Mouse (Mus musculus) spleen, adult 12 weeks (tissue): ENCODE data around the gene Zfp950.
"Not testable (repeated sequence)": the region's sequence is repeated elsewhere in the genome, so short reads cannot be mapped to it uniquely, and the experiment has no call there.

Experiments used
- DNase-seq: peaks from one replicate; pipeline ENCODE4 v3.0.0; 2022; ENCODE audit warnings: low spot score

Gene Zfp950

GRCm38 (mm10) chr19:61140342-61141206, at the start of gene Zfp950:
Gene Zfp950 (minus strand): TSS chr19:61140840.
- DNase-seq, result peak; percentile 68

GRCm38 (mm10) chr19:61183590-61183989, 43.0 kb upstream of the Zfp950 start, which contains the start of gene Gm6020:
Gene Gm6020 (plus strand): TSS chr19:61183890.
- DNase-seq, result not testable (repeated sequence)

DNA sequence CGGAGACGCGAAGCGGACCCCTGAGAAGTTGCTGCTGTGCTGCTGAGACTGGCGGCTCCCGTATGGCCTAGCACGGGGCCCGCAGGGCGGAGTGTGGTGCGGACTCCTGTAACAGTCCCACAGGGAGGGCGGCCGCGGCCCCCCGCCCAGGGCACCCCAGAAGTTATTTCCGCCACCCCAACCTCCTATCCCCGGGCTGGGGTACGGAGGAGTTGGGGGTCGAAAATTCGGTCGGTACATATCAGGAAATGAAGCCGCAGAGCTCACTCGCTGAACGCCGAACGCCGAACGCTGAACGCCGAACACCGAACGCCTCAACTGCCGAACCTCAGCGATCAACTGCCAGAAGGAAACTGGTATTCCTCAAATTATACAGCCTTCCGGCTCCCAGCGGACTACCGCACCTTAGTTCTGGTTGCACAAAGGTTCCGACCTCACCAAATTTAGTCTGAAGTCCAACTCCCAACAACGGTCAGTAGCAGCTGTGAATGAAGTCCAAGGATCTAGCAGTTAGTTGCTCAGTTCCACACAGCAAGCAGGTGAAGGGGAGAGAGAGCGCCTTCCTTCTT, 35.2 kb upstream of the Zfp950 start, which contains the start of gene Gm7102:
Gene Gm7102 (minus strand): TSS at position 554 of the 569 bp plus-strand sequence.
- no peak for DNase-seq

DNA sequence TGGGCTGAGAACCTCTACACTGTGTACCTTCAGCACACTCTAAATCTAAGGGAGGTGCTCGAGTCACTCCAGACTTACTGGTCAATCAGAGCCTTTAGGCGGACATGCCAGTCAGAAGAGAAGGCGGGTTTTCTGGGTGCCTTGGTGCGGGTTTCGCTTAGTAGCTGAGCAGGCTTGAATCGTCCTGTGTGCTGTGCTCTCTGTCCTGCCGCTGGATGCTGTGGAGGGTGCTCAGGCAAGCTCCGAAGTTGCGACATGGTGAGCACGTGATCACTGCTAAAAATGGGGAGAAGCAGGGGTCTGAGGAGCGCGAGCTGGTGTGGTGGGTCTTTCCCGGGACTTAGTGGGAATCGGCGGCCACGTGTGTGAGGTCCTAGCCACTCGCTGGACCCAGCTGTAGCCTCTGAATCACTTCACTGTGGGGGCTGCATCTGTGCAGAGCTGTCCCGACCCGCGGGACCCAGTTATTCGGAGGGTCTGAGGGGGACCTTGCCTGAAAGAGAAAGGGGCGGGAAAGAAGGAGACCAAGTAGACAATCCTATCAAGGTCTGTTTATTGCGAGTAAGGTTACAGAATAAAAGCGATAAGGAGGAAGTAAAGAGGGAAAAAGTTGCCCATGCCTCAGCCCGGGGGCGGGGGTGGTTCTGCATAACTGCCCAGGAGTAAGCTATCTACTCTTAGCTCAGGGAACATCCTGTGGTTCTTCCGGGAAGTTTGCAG, 11.2 kb upstream of the Zfp950 start:
- DNase-seq, result peak; percentile 9

DNA sequence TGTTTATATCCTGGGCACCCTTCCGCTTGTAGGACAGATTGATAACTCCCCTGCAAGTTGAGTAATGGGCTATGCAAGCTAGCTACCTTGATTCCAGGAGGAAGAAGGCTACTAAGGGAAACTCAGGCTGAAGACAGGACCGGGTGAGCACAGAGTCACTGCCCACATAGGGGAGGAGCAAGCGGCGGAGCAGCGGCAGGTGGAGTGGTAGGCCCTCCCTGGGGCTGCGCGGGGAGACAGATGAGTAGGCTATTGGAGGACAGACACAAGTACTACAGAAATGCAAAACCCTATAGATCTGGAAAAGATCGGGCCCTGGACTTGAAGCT, 10.7 kb upstream of the Zfp950 start:
- peak; percentile 30 for DNase-seq

DNA sequence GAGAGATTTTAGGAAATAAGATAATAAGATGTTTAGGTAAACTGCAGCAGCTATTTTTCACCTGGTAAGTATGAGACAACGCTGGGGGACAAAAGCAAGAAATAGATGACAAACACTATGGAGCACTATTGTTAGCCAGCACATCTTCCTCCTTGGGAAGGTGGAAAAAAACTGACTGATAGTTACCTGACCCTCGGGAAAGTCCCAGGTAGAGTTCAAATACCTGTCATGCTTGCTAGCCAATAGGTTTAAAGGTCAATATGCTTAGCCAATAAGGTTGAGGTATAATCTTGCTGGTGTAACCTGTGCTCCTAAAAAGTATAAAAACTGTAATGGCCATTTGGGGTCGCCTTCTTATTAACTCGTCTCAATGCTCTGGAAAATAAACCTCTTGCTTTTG, 659 bp upstream of the Zfp950 start:
- DNase-seq, result no peak

DNA sequence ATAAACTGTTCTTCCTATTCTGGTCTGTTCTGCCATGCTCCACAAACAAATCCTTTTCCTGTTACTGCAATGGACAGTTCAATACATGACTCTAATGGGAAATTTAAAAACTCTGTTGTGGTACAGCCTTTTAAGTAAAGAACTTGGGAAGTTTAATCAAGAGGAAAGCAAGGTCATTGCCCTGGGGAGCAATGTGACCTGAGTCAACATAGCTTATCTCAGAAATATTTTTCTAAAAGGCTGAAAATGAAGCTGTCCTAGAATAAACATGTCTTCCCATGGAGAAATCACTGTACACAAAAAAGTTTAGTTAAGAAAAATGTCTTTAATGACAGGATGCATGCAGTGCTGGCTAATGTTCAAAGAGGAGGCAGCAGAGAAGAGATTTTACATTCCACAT, 2.0 kb downstream of the Zfp950 start:
- no peak for DNase-seq

DNA sequence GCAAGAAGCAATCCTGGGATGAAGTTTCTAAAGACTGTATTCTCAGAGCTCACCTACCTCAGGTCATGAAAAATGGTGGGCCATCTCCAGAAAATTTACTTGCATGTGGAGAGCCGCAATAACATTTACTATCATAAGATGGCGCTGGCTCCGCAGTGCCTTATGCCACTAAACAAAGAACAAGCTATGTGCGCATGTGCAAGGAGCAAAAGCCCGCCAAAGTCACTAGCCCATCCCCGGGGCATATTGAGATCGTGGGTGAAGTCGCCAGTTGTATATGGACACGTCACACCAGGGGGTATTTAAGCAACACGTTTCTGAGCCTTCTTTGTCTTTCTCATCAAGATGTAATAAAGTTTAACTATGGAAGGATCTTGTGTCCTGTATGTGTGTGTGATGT, 9.5 kb downstream of the Zfp950 start:
- no peak for DNase-seq

DNA sequence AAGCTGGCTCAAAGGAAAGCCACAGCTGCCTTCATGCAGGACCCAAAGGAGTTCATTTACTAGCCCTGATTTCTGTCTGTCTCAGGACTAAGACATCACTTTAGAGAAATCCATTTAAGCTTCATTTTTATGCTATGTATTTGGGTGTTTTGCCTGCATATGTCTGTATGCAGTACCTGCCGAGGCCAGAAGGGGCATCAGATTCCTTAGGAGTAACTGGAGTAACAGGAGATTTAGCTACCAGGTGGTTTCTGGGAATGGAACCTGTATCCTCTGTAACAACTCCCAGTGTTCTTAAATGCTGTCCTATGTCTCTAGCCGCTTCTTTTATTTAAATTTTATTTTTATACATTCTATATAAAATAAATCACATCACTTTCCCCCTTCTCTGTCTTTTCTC, 30.5 kb downstream of the Zfp950 start:
- no peak for DNase-seq

- no peak for DNase-seq
Observed at GRCm38 (mm10) chr19:61097764-61098163, 42.9 kb downstream of the Zfp950 start.

GRCm38 (mm10) chr19:61096776-61097175, 43.9 kb downstream of the Zfp950 start:
- DNase-seq, result no peak

- no peak for DNase-seq
Observed at GRCm38 (mm10) chr19:61090541-61090940, 50.1 kb downstream of the Zfp950 start.

GRCm38 (mm10) chr19:61089001-61089400, 51.6 kb downstream of the Zfp950 start:
- DNase-seq, result no peak

- DNase-seq, result no peak
Observed at GRCm38 (mm10) chr19:61087781-61088180, 52.9 kb downstream of the Zfp950 start.

DNA sequence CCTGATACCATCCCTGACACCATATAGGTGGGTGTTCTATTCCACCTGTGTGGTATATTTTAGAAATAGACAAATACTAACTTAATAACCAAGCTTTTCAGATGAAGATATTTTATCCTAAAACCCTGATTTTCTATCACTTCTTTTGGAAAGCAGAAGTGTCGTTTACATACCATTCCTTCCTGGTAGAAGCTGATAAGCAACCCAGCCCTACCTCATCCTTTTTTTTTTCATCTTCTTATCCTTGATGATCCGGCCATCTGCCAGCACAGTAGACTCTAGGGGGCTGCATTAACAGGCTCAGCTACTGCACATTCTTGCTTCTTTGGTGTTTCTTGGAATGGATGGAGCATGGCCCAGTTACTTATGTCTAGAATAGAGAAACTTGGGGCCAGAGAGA, 55.4 kb downstream of the Zfp950 start:
- no peak for DNase-seq

GRCm38 (mm10) chr19:61084149-61084940, 56.3 kb downstream of the Zfp950 start:
- peak; percentile 74 for DNase-seq

- DNase-seq, result no peak
Observed at GRCm38 (mm10) chr19:61083006-61083405, 57.6 kb downstream of the Zfp950 start.

- DNase-seq, result no peak
Observed at GRCm38 (mm10) chr19:61080251-61080749, 60.3 kb downstream of the Zfp950 start.

DNA sequence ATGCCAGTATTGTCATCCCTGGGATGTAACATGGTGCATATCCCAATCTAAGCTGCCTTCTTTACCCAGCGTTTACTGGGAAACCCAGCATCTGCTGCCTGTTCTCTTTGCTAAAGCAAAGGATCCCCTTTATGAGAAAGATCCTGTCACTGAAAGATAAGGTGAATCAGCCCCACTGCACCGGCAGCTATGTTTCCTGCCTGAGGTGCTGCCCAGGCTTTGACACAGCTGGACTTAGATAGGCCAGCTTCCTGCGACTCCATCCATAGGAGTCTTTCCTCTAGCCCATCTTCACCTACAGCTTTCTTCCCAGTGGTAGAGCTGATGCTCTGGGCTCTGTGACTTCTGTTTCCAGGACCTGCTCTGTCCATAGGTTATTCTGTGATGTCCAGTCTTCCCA, 62.0 kb downstream of the Zfp950 start:
- DNase-seq, result no peak

- DNase-seq, result no peak
Observed at GRCm38 (mm10) chr19:61065011-61065410, 75.6 kb downstream of the Zfp950 start.

DNA sequence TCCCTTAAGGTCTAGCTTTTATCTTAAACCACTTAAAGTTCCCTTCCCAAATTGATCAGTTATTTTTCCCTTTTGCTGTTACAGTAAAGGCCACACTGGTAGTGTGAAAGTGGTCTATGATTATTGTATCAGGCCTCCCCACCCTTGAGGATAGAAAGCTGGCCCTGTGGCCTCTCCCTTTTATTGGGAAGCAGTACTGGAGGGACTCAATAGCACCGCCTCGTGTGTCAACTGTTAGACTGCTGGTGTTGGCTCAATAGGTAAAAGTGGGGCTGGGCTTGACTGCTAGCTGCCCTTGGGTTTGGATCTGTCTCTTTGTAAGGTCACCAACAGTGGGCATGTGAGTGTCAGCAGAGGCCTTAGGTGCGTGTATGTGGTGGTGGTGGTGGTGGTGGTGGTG, 76.3 kb downstream of the Zfp950 start:
- DNase-seq, result no peak

- DNase-seq, result no peak
Observed at GRCm38 (mm10) chr19:61057581-61057980, 83.1 kb downstream of the Zfp950 start.
